Comparison of ENCODE assay signal across 24 mouse cellular contexts in genomic region chr9:104146683-104147082, GRCm38 (mm10). TPM values are rescaled to one million over a fixed set of nuclear protein-coding genes. Genes with fewer than 3 reads are reported as not detected.
DNase-seq lines count a peak whose midpoint lies in the region; TF ChIP-seq lines count a peak whose summit lies in the region.
"Had no signal": no experiment of that assay in that cellular context is flagged by ENCODE, and none has a peak within 500 bp of the region (broad histone marks: within the 10 kb centered on the region; RNA-seq: fewer than 3 reads in every experiment).

No protein-coding gene starts in this region.

- 87% methylated on average over 7 of the region's 7 CpGs for WGBS in limb, embryonic 10.5 days

- no peaks in the 10 kb centered on the region for H3K9me3 ChIP-seq in ES-Bruce4 (replicated peaks; ENCODE audit: control insufficient read depth, insufficient read depth, low read length, poor library complexity, severe bottlenecking)
- no peaks in the 10 kb centered on the region for H3K9me3 ChIP-seq in limb, embryonic 10.5 days (replicated peaks)
- H3K9me3 ChIP-seq: embryonic facial prominence, embryonic 10.5 days; embryonic facial prominence, embryonic 12.5 days; forebrain, embryonic 13.5 days; forebrain, embryonic 15.5 days; G1E had no signal

- no peaks in the 10 kb centered on the region for H3K4me1 ChIP-seq in ES-Bruce4 (ENCODE audit: control insufficient read depth, insufficient read depth, low read length)
- H3K4me1 ChIP-seq in limb, embryonic 10.5 days = no peaks in the 10 kb centered on the region
- H3K4me1 ChIP-seq: embryonic facial prominence, embryonic 10.5 days; embryonic facial prominence, embryonic 12.5 days; forebrain, embryonic 13.5 days; forebrain, embryonic 15.5 days had no signal

- TF ChIP-seq EP300 in ES-Bruce4 (IDR thresholded peaks at IDR 0.05; ENCODE audit: insufficient read depth, low read depth, low read length) = peak; percentile 73

- DNase-seq in 3T3-L1 (ENCODE audit: low read depth, low spot score) (peak; percentile 4), R1 (ENCODE audit: low read depth, low spot score) (peak; percentile 52)
- peak; percentile 29 for DNase-seq in yolk sac, embryonic 10.5 days (ENCODE audit: low spot score)
- no peak for DNase-seq in thymus, postnatal 0 days (ENCODE audit: low spot score)
- no peak for DNase-seq in retina, postnatal 1 day
- DNase-seq in limb, embryonic 10.5 days (ENCODE audit: low spot score) = no peak
- DNase-seq: adrenal gland, adult 8-10 months; adrenal gland, postnatal 14 days; adrenal gland, postnatal 36 days; B cell, adult 2 months; cerebellum, adult 11-12 months; cerebellum, adult 2 months; cerebellum, adult 9-10 months; cerebellum, postnatal 10 days; cerebellum, postnatal 25 days; forebrain, postnatal 0 days had no signal

- no peaks in the 10 kb centered on the region for H3K36me3 ChIP-seq in ES-Bruce4 (ENCODE audit: control insufficient read depth, insufficient read depth, low read length, poor library complexity, severe bottlenecking)
- peaks cover 22% of the 10 kb centered on the region for H3K36me3 ChIP-seq in limb, embryonic 10.5 days

- no peak for TF ChIP-seq CTCF in ES-Bruce4 (IDR thresholded peaks at IDR 0.05; ENCODE audit: low read depth, low read length)

- no peak for TF ChIP-seq POLR2A in ES-Bruce4 (IDR thresholded peaks at IDR 0.05; ENCODE audit: insufficient read depth, low read length)

- H3K4me3 ChIP-seq in ES-Bruce4 (ENCODE audit: low read depth, low read length) = no peak overlapping the region
- H3K4me3 ChIP-seq in limb, embryonic 10.5 days = no peak overlapping the region
- H3K4me3 ChIP-seq: embryonic facial prominence, embryonic 10.5 days; embryonic facial prominence, embryonic 12.5 days; forebrain, embryonic 13.5 days; forebrain, embryonic 15.5 days had no signal

- no peaks in the 10 kb centered on the region for H3K27me3 ChIP-seq in ES-Bruce4 (ENCODE audit: control insufficient read depth, insufficient read depth, low read length, poor library complexity, severe bottlenecking)
- no peaks in the 10 kb centered on the region for H3K27me3 ChIP-seq in limb, embryonic 10.5 days (ENCODE audit: low read depth, poor library complexity, severe bottlenecking)
- H3K27me3 ChIP-seq: CH12.LX; embryonic facial prominence, embryonic 12.5 days; forebrain, embryonic 13.5 days; forebrain, embryonic 15.5 days; Patski had no signal

- H3K27ac ChIP-seq in ES-Bruce4 (ENCODE audit: insufficient read depth, low read length) = 0 out of 2 replicates have a peak overlapping the region, but pooled peaks have one; percentile 42
- no peak overlapping the region for H3K27ac ChIP-seq in limb, embryonic 10.5 days
- H3K27ac ChIP-seq: embryonic facial prominence, embryonic 10.5 days; embryonic facial prominence, embryonic 12.5 days; forebrain, embryonic 13.5 days; forebrain, embryonic 15.5 days had no signal

- no peak overlapping the region for H3K9ac ChIP-seq in ES-Bruce4 (ENCODE audit: low read depth, poor library complexity, severe bottlenecking)
- H3K9ac ChIP-seq: embryonic facial prominence, embryonic 12.5 days; forebrain, embryonic 13.5 days; forebrain, embryonic 15.5 days; forebrain, postnatal 0 days had no signal

RNA-seq across cellular contexts. Expression of gene Ackr4, which starts 19.9 kb away (rescaled TPM):
- polyA plus RNA-seq in ES-Bruce4 (2011; ENCODE audit: insufficient read depth, insufficient read length, low read depth, missing spikeins) = 7.4 and 7.7 TPM in 2 replicates
- 26.5 and 29.8 TPM in 2 replicates for polyA plus RNA-seq in thymus, postnatal 0 days (2015; fragmentation: Nextera tagmentation; extraction: Ambion mirVana)
- 0.34 and 0.54 TPM in 2 replicates for polyA plus RNA-seq in limb, embryonic 10.5 days (2016; fragmentation: Nextera tagmentation; extraction: Ambion mirVana)
- polyA plus RNA-seq: G1E had no signal

Comparison
In these comparisons a context has a peak if more than half of its experiments do, and no peak if none do; other contexts are left out.
1. DNase-seq: peak in 3T3-L1 (single experiment), R1 (single experiment) and yolk sac, embryonic 10.5 days (single experiment); none in thymus, postnatal 0 days (single experiment), retina, postnatal 1 day (single experiment) and limb, embryonic 10.5 days (single experiment).